Mouse (Mus musculus): ENCODE measurements around the gene Cst13.
A peak's percentile ranks its signal among the peaks of the same experiment; 100 is the strongest.

Cst13 gene

GRCm38 (mm10) chr2:148874617-148875334, 54.9 kb downstream of the Cst13 start:
- DNase-seq (ENCODE audit: low read depth, low spot score): peak; percentile 96

GRCm38 (mm10) chr2:148875335-148875811, 55.5 kb downstream of the Cst13 start, which contains the start of gene Cst3:
Cst3 (minus strand) TSS chr2:148875692.
- DNase-seq (ENCODE audit: low read depth, low spot score): peak; percentile 98

GRCm38 (mm10) chr2:148877016-148877770, 57.3 kb downstream of the Cst13 start:
- DNase-seq (ENCODE audit: low read depth, low spot score): no peak

- DNase-seq (ENCODE audit: low read depth, low spot score): peak; percentile 56
These were observed 58.8 kb downstream of the Cst13 start for GRCm38 (mm10) chr2:148878641-148879130.

- peak; percentile 56 for DNase-seq (ENCODE audit: low read depth, low spot score)
These were observed 59.3 kb downstream of the Cst13 start for GRCm38 (mm10) chr2:148879199-148879598.

All from ZHBTc4 (cell line).